In the genomic region with DNA sequence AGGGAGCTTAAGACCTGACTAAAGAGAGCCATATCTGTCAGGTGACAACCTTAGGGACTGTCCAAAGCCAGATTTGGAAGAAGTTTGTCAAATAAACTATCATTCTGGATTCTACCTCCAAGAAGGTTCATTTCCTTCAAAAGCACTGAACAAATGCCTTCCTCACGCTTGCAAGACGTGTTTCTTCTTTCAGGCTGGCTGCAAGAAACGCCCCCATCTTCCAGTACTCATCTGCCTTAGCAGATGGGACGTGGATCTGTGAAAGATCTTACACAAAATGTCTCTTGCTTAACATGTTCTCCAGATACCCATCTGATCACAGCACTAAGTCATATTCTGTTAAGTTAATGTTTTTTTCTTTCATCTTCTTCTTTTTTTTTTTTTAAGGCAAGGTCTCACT, we compare ENCODE assay signal across 20 mouse cellular contexts. TPM values are rescaled to one million over a fixed set of nuclear protein-coding genes. Genes with fewer than 3 reads are reported as not detected.
DNase-seq lines count a peak whose midpoint lies in the region; ATAC-seq and TF ChIP-seq lines count a peak whose summit lies in the region.
"Had no signal": no experiment of that assay in that cellular context is flagged by ENCODE, and none has a peak within 500 bp of the region (broad histone marks: within the 10 kb centered on the region; RNA-seq: fewer than 3 reads in every experiment).

No protein-coding gene starts in this region.

- no peak for TF ChIP-seq EP300 in stomach, postnatal 0 days (optimal IDR thresholded peaks at IDR 0.05)

- no peaks in the 10 kb centered on the region for H3K9me3 ChIP-seq in forebrain, postnatal 0 days (ENCODE audit: low read length)
- H3K9me3 ChIP-seq in forebrain, embryonic 10.5 days = no peaks in the 10 kb centered on the region
- no peaks in the 10 kb centered on the region for H3K9me3 ChIP-seq in stomach, postnatal 0 days (ENCODE audit: control insufficient read depth, low read length)
- H3K9me3 ChIP-seq: embryonic facial prominence, embryonic 12.5 days; heart, embryonic 13.5 days; limb, embryonic 10.5 days; liver, embryonic 12.5 days; lung, embryonic 15.5 days; midbrain, embryonic 12.5 days; neural tube, embryonic 13.5 days; stomach, embryonic 15.5 days had no signal

- peaks cover 72% of the 10 kb centered on the region for H3K36me3 ChIP-seq in forebrain, postnatal 0 days (ENCODE audit: insufficient read depth)
- H3K36me3 ChIP-seq in forebrain, embryonic 10.5 days (replicated peaks) = peaks cover 83% of the 10 kb centered on the region
- 0 out of 2 replicates have a peak, but pooled peaks cover 3% of the 10 kb centered on the region for H3K36me3 ChIP-seq in stomach, postnatal 0 days (ENCODE audit: control insufficient read depth, insufficient read depth, low read length)
- H3K36me3 ChIP-seq: liver, embryonic 12.5 days had no signal

- no peaks in the 10 kb centered on the region for H3K27me3 ChIP-seq in forebrain, postnatal 0 days (ENCODE audit: insufficient read depth, low read length)
- no peaks in the 10 kb centered on the region for H3K27me3 ChIP-seq in forebrain, embryonic 10.5 days (ENCODE audit: poor library complexity, severe bottlenecking)
- H3K27me3 ChIP-seq in stomach, postnatal 0 days (ENCODE audit: control insufficient read depth, insufficient read depth, low read length) = no peaks in the 10 kb centered on the region
- H3K27me3 ChIP-seq: embryonic facial prominence, embryonic 12.5 days; heart, embryonic 13.5 days; liver, embryonic 12.5 days; lung, embryonic 15.5 days; midbrain, embryonic 12.5 days; neural tube, embryonic 13.5 days; stomach, embryonic 15.5 days had no signal

- peak; percentile 45; the same call in 1 of the 2 replicates for ATAC-seq in forebrain, postnatal 0 days
- no peak for ATAC-seq in stomach, postnatal 0 days (ENCODE audit: low FRiP score, low TSS enrichment)
- ATAC-seq: liver, embryonic 12.5 days had no signal

- no peak overlapping the region for H3K27ac ChIP-seq in forebrain, postnatal 0 days (ENCODE audit: low read depth, low read length)
- H3K27ac ChIP-seq in forebrain, embryonic 10.5 days = no peak overlapping the region
- H3K27ac ChIP-seq in stomach, postnatal 0 days (replicated peaks) = no peak overlapping the region
- H3K27ac ChIP-seq: embryonic facial prominence, embryonic 12.5 days; heart, embryonic 13.5 days; limb, embryonic 10.5 days; liver, embryonic 12.5 days; lung, embryonic 15.5 days; midbrain, embryonic 12.5 days; neural tube, embryonic 13.5 days; stomach, embryonic 15.5 days had no signal

- TF ChIP-seq CTCF in forebrain, postnatal 0 days (IDR thresholded peaks at IDR 0.05; ENCODE audit: low read depth) = no peak
- TF ChIP-seq CTCF in stomach, postnatal 0 days (IDR thresholded peaks at IDR 0.05; ENCODE audit: low read depth) = no peak

- H3K4me1 ChIP-seq in forebrain, postnatal 0 days (ENCODE audit: insufficient read depth) = no peaks in the 10 kb centered on the region
- no peaks in the 10 kb centered on the region for H3K4me1 ChIP-seq in forebrain, embryonic 10.5 days
- H3K4me1 ChIP-seq in stomach, postnatal 0 days (replicated peaks; ENCODE audit: control insufficient read depth, insufficient read depth) = no peaks in the 10 kb centered on the region
- H3K4me1 ChIP-seq: embryonic facial prominence, embryonic 12.5 days; heart, embryonic 13.5 days; limb, embryonic 10.5 days; lung, embryonic 15.5 days; midbrain, embryonic 12.5 days; neural tube, embryonic 13.5 days; stomach, embryonic 15.5 days had no signal

- WGBS in forebrain, postnatal 0 days = 78% methylated on average over 4 of the region's 4 CpGs
- WGBS in forebrain, embryonic 10.5 days = 89% methylated on average over 4 of the region's 4 CpGs
- WGBS in stomach, postnatal 0 days = 93% methylated on average over 4 of the region's 4 CpGs

- no peak overlapping the region for H3K9ac ChIP-seq in forebrain, postnatal 0 days
- H3K9ac ChIP-seq in stomach, postnatal 0 days (ENCODE audit: low read length) = no peak overlapping the region
- H3K9ac ChIP-seq: embryonic facial prominence, embryonic 12.5 days; heart, embryonic 13.5 days; liver, embryonic 12.5 days; lung, embryonic 15.5 days; midbrain, embryonic 12.5 days; neural tube, embryonic 13.5 days; stomach, embryonic 15.5 days had no signal

- intact Hi-C loops in left cerebral cortex, postnatal 25 days (cut with DNase I) = loop anchor here (1.0 to 10.0 kb wide), 3 partner anchors 35 to 275 kb away; partner anchors contain the start of gene Dzip1

- no peak overlapping the region for H3K4me2 ChIP-seq in forebrain, postnatal 0 days (ENCODE audit: low read depth)
- H3K4me2 ChIP-seq in stomach, postnatal 0 days (replicated peaks; ENCODE audit: low read depth) = no peak overlapping the region
- H3K4me2 ChIP-seq: embryonic facial prominence, embryonic 12.5 days; heart, embryonic 13.5 days; liver, embryonic 12.5 days; lung, embryonic 15.5 days; midbrain, embryonic 12.5 days; neural tube, embryonic 13.5 days; stomach, embryonic 15.5 days had no signal

- H3K4me3 ChIP-seq in forebrain, postnatal 0 days (ENCODE audit: low read depth, low read length) = no peak overlapping the region
- H3K4me3 ChIP-seq in forebrain, embryonic 10.5 days = no peak overlapping the region
- H3K4me3 ChIP-seq in stomach, postnatal 0 days (ENCODE audit: low read depth, low read length) = no peak overlapping the region
- H3K4me3 ChIP-seq: embryonic facial prominence, embryonic 12.5 days; heart, embryonic 13.5 days; limb, embryonic 10.5 days; liver, embryonic 12.5 days; lung, embryonic 15.5 days; midbrain, embryonic 12.5 days; neural tube, embryonic 13.5 days; stomach, embryonic 15.5 days had no signal

- peak; percentile 52 for DNase-seq in forebrain, postnatal 0 days
- no peak for DNase-seq in forebrain, embryonic 10.5 days (ENCODE audit: extremely low spot score, low spot score)
- peak; percentile 92 for DNase-seq in brain, adult 2 months (ENCODE audit: low read depth, low spot score)
- peak; percentile 51 to 85 for DNase-seq in frontal cortex, postnatal 36 days (ENCODE audit: low spot score in 2 of 2)
- peak; percentile 68 to 94 for DNase-seq in left cerebral cortex, postnatal 25 days (ENCODE audit: low spot score in 2 of 2)
- DNase-seq in cerebellum, postnatal 25 days = no peak
- DNase-seq in adipocyte (ENCODE audit: low spot score) = no peak
- DNase-seq in stomach, postnatal 0 days (ENCODE audit: low spot score) = no peak
- DNase-seq: cerebellum, adult 11-12 months; heart, postnatal 4 days; kidney, adult 18-20 months; kidney, postnatal 14 days had no signal

RNA-seq across cellular contexts. Expression of gene Dzip1, which starts 35.2 kb away (rescaled TPM):
- total RNA-seq in forebrain, postnatal 0 days (2014; rRNA removed) = 187 and 205 TPM in 2 replicates
- polyA plus RNA-seq in forebrain, postnatal 0 days (2015; fragmentation: Nextera tagmentation; extraction: Ambion mirVana) = 30.8 and 48.2 TPM in 2 replicates
- 13.0 and 13.9 TPM in 2 replicates for polyA plus RNA-seq in forebrain, embryonic 10.5 days (2016; fragmentation: Nextera tagmentation; extraction: Ambion mirVana)
- total RNA-seq in left cerebral cortex, postnatal 25 days (2021) = 10 to 100 TPM; 85.6 to 99.0 TPM
- 2.8 and 4.0 TPM in 2 replicates for polyA plus RNA-seq in stomach, postnatal 0 days (2015; fragmentation: Nextera tagmentation; extraction: Ambion mirVana)

RNA-seq across cellular contexts. Expression of gene Dnajc3, which starts 47.7 kb away (rescaled TPM):
- 24.1 and 27.0 TPM in 2 replicates for total RNA-seq in forebrain, postnatal 0 days (2014; rRNA removed)
- 15.5 and 19.4 TPM in 2 replicates for polyA plus RNA-seq in forebrain, postnatal 0 days (2015; fragmentation: Nextera tagmentation; extraction: Ambion mirVana)
- polyA plus RNA-seq in forebrain, embryonic 10.5 days (2016; fragmentation: Nextera tagmentation; extraction: Ambion mirVana) = 28.4 and 32.2 TPM in 2 replicates
- total RNA-seq in left cerebral cortex, postnatal 25 days (2021) = 10 to 100 TPM; 39.5 to 41.3 TPM
- polyA plus RNA-seq in stomach, postnatal 0 days (2015; fragmentation: Nextera tagmentation; extraction: Ambion mirVana) = 44.9 and 49.5 TPM in 2 replicates

Comparison
In these comparisons a context has a peak if more than half of its experiments do, and no peak if none do; other contexts are left out.
1. DNase-seq: peak in forebrain, postnatal 0 days (single experiment), brain, adult 2 months (single experiment), frontal cortex, postnatal 36 days (2 of 2) and left cerebral cortex, postnatal 25 days (2 of 2); none in forebrain, embryonic 10.5 days (single experiment), cerebellum, postnatal 25 days (0 of 2), adipocyte (single experiment) and stomach, postnatal 0 days (single experiment).